Mouse (Mus musculus): ENCODE measurements around the gene Ear10.

Ear10 gene

GRCm38 (mm10) chr14:43923459-43923858, at the start of gene Ear10:
Gene Ear10, minus strand, starts transcription at chr14:43923559.
- WGBS = 84% methylated on average over 3 of the region's 3 CpGs

GRCm38 (mm10) chr14:43956769-43957168, 33.4 kb upstream of the Ear10 start, which contains the start of gene Ang5:
Gene Ang5, plus strand, starts transcription at chr14:43957069.
- no CpG with 5 or more reads among the region's 2 CpGs for WGBS

- no CpG with 5 or more reads among the region's 1 CpGs for WGBS
Observed at GRCm38 (mm10) chr14:43955074-43955473, 31.7 kb upstream of the Ear10 start.

GRCm38 (mm10) chr14:43953382-43953781, 30.0 kb upstream of the Ear10 start:
- 53% methylated on average over 2 of the region's 2 CpGs for whole genome bisulfite sequencing

- 44% methylated on average over 5 of the region's 5 CpGs for WGBS
Observed at GRCm38 (mm10) chr14:43933399-43933798, 10.0 kb upstream of the Ear10 start.

GRCm38 (mm10) chr14:43932991-43933390, 9.6 kb upstream of the Ear10 start:
- 12% methylated on average over 8 of the region's 8 CpGs for WGBS

GRCm38 (mm10) chr14:43925404-43925950, 2.1 kb upstream of the Ear10 start:
- 5% methylated on average over 21 of the region's 21 CpGs for WGBS

- WGBS = 8% methylated on average over 10 of the region's 10 CpGs
Observed at GRCm38 (mm10) chr14:43924688-43925403, 1.5 kb upstream of the Ear10 start, which contains the start of gene Gm8113. Gene Gm8113, plus strand, starts transcription at chr14:43925390.

GRCm38 (mm10) chr14:43898577-43898976, 24.8 kb downstream of the Ear10 start:
- WGBS = 97% methylated on average over 3 of the region's 3 CpGs

GRCm38 (mm10) chr14:43895357-43895756, 28.0 kb downstream of the Ear10 start:
- WGBS = 56% methylated on average over 2 of the region's 2 CpGs

- WGBS = 82% methylated on average over 1 of the region's 1 CpGs
Observed at GRCm38 (mm10) chr14:43891288-43891687, 32.1 kb downstream of the Ear10 start.

GRCm38 (mm10) chr14:43886235-43886634, 37.1 kb downstream of the Ear10 start:
- WGBS = 59% methylated on average over 1 of the region's 1 CpGs

- 90% methylated on average over 5 of the region's 5 CpGs for WGBS
Observed at GRCm38 (mm10) chr14:43879966-43880545, 43.3 kb downstream of the Ear10 start.

- 65% methylated on average over 1 of the region's 2 CpGs for WGBS
Observed at GRCm38 (mm10) chr14:43877789-43878188, 45.6 kb downstream of the Ear10 start.

- 69% methylated on average over 3 of the region's 3 CpGs for WGBS
Observed at GRCm38 (mm10) chr14:43875417-43875816, 47.9 kb downstream of the Ear10 start, which contains the start of gene Ear1. Gene Ear1, minus strand, starts transcription at chr14:43875517.

- 94% methylated on average over 3 of the region's 3 CpGs for WGBS
Observed at GRCm38 (mm10) chr14:43874862-43875261, 48.5 kb downstream of the Ear10 start.
